Mouse (Mus musculus): ENCODE data around the gene Ube2k.

Gene Ube2k

DNA sequence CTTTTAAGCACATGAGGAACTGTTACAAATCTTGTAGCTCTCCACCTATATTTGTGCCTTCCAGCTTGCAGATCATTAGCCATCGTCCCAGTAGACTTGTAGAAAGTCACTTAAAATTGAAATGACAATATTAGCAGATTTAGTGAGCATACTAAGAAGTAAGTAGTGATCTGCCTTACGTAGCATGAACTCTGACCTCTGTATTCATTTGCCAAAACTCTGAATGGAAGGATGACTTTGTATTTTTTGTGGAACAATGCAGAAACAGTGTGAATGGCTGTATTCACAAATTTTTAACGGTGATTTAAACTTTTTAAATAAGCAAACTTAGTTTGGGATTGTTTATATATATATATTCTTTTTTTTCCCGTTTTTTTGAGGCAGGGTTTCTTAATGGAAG lies 1.8 kb downstream of the Ube2k start:
- no peak for DNase-seq

GRCm38 (mm10) chr5:65539786-65540185 lies 2.8 kb downstream of the Ube2k start:
- no peak for DNase-seq

GRCm38 (mm10) chr5:65541889-65542288 lies 4.9 kb downstream of the Ube2k start:
- no peak for DNase-seq

DNA sequence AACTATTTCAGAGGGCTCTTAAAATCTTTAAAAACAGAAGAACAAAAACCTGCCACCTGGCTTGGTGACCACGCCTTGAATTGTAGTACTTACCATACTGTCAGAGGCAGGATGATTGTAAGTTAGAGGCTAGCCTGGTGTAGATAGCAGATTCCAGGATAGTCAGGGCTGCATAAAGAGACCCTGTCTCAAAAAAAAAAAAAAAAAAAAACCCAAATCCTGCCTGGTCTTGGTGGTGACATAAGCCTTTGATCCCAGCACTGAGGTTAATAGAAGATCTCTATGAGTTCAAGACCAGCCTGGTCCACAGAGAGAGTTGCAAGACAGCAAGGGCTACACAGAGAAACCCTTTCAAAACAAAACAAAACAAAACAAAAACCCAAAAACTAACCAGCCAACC lies 6.5 kb downstream of the Ube2k start:
- DNase-seq, result no peak

DNA sequence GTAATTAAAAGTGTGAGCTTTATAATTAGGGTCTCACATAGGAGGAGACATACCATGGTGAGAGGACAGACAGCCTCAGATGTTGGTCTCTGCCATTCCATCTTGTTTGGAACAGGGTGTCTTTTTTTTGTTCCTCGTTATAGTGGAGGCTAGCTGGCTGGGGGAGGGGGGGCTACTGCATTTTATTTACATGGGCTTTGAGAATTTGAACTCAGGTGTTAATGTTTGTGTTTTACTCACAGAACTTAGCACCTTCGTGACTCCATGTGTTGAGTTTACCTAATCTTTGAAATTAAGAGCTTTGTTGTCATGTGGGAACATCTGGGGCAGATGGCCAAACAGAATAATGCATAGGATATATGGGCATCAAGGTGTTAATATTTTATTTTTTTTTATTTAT lies 7.6 kb downstream of the Ube2k start:
- DNase-seq, result no peak

GRCm38 (mm10) chr5:65549677-65550076 lies 12.6 kb downstream of the Ube2k start:
- no peak for DNase-seq

GRCm38 (mm10) chr5:65557109-65557508 lies 20.1 kb downstream of the Ube2k start:
- DNase-seq, result no peak

GRCm38 (mm10) chr5:65561125-65561893 lies 24.3 kb downstream of the Ube2k start:
- peak; percentile 36 to 47 for DNase-seq

DNA sequence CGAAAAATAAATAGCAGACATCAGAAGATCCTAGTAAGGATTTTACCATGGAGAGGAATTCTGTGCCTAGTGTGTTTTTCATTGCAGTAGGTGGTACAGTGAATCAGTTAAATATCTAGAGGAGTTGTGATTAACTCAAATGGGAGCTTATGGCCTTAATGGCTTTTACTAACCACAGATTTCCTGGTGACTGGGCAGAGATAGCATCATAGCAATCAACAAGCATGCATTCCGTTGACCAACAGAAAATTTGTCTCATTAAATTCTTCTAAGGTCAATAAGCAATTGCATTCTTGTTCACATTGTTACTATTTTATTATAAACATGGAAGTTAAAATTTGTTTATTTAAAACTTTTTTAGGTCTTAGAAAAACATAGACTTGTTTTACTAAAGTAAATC lies 28.5 kb downstream of the Ube2k start:
- no peak for DNase-seq

GRCm38 (mm10) chr5:65574876-65575275 lies 37.8 kb downstream of the Ube2k start:
- no peak for DNase-seq

DNA sequence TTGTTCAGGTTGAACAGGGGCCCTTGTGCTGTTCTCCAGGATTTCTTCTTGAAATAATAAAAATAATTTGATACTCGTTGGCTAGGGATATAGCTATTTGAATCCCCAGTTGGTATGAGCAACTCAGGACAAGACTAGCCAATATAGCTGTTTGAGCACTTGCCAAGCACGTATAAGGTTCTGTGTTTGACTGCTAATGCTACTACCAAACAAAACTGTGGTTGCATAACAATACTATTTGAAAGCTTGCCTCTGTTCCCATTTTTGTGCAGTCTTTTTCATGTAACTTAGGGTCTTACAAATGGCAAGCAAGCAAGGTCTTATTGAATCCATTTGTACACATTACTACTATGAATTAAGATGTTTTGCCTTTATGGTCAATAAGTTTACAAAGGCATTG lies 38.9 kb downstream of the Ube2k start:
- DNase-seq, result no peak

DNA sequence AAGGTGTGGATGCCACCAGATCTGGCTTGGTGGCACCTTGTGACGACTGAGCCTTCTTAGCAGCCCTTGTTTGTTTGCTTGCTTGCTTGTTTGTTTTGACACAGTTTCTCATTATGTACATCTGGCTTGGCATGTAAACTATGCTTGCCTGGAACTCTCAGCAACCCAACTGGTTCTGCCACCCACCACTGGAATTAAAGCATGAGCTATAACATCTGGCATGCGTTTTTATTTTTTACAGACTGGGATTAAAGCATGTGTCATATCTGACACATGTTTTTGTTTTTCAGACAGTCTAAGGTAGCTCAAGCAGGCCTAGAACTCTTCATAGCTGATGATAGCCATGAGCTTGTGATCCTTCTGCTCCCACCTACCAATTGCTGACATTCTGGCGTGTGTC lies 41.5 kb downstream of the Ube2k start:
- DNase-seq, result no peak

DNA sequence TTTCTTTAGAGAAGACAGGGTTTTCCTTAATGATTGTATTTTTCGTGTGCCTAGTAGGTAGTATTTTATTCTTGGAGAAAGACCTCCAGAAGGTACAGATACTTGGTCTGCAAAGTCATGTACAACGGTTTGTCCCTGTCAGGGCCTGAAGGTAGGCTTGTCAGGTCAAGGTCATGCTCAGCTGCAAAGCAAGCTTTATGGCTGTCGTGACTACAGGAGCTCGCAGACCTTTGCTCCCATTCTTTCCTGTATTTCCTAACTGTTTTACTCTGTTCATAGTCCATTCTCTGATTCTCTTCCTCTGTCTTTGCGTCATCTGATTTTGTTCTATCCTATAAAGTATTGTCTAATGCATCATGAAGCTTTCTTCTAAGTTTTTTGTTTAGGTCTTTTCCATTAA lies 49.3 kb downstream of the Ube2k start:
- no peak for DNase-seq

DNA sequence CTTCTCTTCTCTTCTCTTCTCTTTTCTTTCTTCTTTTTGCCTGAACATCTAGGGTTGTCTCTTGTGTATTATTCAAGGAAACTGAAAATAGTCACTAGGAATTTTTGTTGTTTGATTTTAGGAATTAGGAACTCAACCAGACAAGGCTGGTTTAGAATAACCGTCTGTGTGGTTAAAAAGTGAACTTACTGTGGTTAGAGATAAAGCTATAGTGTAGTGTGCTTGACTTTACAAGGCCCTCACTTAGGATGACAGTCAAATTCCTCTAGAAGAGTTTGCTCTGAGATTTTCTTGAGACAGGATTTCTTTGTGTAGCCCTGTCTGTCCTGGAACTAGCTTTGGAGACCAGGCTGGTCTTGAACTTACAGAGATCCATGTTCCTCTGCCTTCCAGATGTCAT lies 53.2 kb downstream of the Ube2k start:
- no peak for DNase-seq

DNA sequence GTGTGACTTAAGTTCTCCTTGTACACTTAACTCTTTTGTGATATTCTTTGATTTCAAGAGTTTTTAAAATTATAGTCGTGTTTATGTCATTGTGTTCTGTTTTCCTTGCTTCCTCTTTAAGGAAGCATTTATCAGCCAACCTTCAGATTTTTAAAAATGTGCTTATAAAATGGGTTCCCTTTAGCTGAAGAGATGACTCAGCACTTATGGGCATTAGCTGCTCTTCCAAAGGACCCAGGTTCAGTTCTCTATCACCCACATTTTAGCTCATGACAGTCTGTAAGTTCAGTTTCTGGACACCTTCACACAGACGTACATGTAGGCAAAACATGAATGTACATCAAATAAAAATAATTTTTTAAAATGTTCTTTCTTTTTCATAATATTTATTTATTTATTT lies 55.4 kb downstream of the Ube2k start:
- DNase-seq, result no peak

- DNase-seq, result no peak
Observed at GRCm38 (mm10) chr5:65599681-65600080, 62.6 kb downstream of the Ube2k start.

GRCm38 (mm10) chr5:65606820-65607219 lies 69.8 kb downstream of the Ube2k start:
- DNase-seq, result no peak

- DNase-seq, result no peak
Observed at GRCm38 (mm10) chr5:65609769-65610168, 72.7 kb downstream of the Ube2k start.

GRCm38 (mm10) chr5:65610541-65610940 lies 73.5 kb downstream of the Ube2k start:
- no peak for DNase-seq

- DNase-seq, result no peak
Observed at GRCm38 (mm10) chr5:65613152-65613924, 76.3 kb downstream of the Ube2k start.

DNA sequence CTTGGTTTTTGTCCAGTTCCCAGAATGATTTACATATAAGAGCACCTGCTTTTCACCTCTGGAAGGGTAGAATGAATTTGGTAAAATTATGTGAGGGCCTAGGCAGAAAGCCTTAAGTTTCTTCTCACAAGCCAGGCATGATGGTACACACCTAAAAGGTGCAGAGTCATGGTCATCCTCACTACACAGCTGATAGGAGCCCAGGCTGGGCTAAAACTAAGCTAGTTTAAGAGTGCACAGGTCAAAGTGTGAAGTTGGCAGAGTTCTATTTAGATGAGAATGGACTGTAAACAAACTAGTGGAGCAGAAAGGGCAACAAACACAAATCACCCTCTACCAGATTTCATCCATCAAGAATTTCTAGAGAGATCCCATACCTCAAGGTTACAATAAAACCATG lies 87.3 kb downstream of the Ube2k start:
- DNase-seq, result no peak

GRCm38 (mm10) chr5:65638896-65639295 lies 101.9 kb downstream of the Ube2k start:
- DNase-seq, result no peak
